In the genomic region with DNA sequence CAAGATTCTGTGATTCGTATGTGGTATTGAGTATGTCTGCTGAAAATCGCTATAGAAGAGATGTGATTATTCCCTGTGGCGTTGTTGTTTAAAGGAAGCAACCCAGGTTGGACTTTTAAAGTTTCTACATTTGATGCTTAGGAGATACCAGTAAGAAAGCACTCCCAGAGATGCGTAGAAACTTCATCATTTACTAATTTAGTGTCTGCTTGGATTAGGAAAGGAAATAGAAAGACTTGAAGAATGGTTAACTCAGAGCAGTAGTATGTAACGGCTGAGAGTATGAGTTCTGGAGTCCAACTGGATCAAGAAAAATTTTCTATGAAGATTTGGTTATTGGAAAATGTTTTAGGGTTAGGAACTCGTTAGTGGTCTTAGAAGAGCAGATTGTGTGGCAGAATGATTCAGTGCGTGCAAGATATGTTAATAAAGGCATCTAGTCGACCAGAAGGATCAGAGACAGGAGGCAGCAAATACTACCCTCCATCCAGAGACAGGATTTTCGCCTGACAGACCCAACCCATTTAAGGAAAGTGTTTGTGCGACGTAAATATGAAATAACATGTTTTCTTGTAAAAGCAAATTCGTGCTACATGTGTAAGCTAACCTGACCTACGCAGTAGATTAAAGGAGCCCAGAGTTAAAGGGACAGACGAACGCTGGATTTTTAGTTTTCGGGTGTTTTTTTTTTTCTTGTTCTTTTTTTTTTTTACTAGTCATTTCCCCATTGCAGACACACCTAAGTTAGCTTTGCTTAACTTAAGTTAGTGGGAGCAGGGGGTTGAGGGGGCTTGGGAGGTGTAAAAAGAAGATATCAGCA, we compare ENCODE assay signal across 8 mouse cellular contexts. TPM values are rescaled to one million over a fixed set of nuclear protein-coding genes. Genes with fewer than 3 reads are reported as not detected.
DNase-seq lines count a peak whose midpoint lies in the region; ATAC-seq and TF ChIP-seq lines count a peak whose summit lies in the region.

No protein-coding gene starts in this region.

- ATAC-seq in neural tube, embryonic 11.5 days (ENCODE audit: insufficient read depth, low FRiP score, low TSS enrichment), result no peak
- no peak for ATAC-seq in limb, embryonic 12.5 days (ENCODE audit: insufficient number of reproducible peaks, insufficient read depth, low FRiP score, low TSS enrichment, low read depth)
- no peak for ATAC-seq in stomach, embryonic 15.5 days (ENCODE audit: insufficient read depth, low FRiP score, low read depth)
- ATAC-seq in activated CD4-positive, CD25-positive, alpha-beta regulatory T cell, adult 4 months, result no peak
- ATAC-seq in megakaryocyte-erythroid progenitor cell, adult 5-6 weeks (replicated peaks; ENCODE audit: low FRiP score, low TSS enrichment, poor library complexity, severe bottlenecking), result no peak

- DNase-seq in neural tube, embryonic 11.5 days (ENCODE audit: low spot score), result no peak
- no peak for DNase-seq in neural tube, embryonic 10.5 days (ENCODE audit: extremely low spot score, low spot score)
- DNase-seq in lung, postnatal 4 days, result no peak

- H3K9me3 ChIP-seq in neural tube, embryonic 11.5 days (ENCODE audit: control insufficient read depth, low read length), result no peaks in the 10 kb centered on the region
- H3K9me3 ChIP-seq in limb, embryonic 12.5 days, result peaks cover 12% of the 10 kb centered on the region
- no peaks in the 10 kb centered on the region for H3K9me3 ChIP-seq in stomach, embryonic 15.5 days

- peak overlapping the region; percentile 86 for H3K9ac ChIP-seq in neural tube, embryonic 11.5 days (ENCODE audit: low read length)
- H3K9ac ChIP-seq in limb, embryonic 12.5 days (replicated peaks), result peak overlapping the region; percentile 88
- peak overlapping the region; percentile 54; the same call in 1 of the 2 replicates for H3K9ac ChIP-seq in stomach, embryonic 15.5 days

- H3K4me3 ChIP-seq in neural tube, embryonic 11.5 days (ENCODE audit: low read depth, low read length), result peak overlapping the region; percentile 66
- H3K4me3 ChIP-seq in embryonic fibroblast, embryonic 13.5 days (ENCODE audit: insufficient read depth, low read length), result peak overlapping the region; percentile 63
- peak overlapping the region; percentile 66 for H3K4me3 ChIP-seq in limb, embryonic 12.5 days (replicated peaks)
- peak overlapping the region; percentile 67 for H3K4me3 ChIP-seq in stomach, embryonic 15.5 days (replicated peaks)

- H3K4me1 ChIP-seq in neural tube, embryonic 11.5 days (ENCODE audit: control insufficient read depth, insufficient read depth, low read length), result peaks cover 8% of the 10 kb centered on the region
- peaks cover 2% of the 10 kb centered on the region for H3K4me1 ChIP-seq in embryonic fibroblast, embryonic 13.5 days (ENCODE audit: control insufficient read depth, insufficient read depth, low read length)
- H3K4me1 ChIP-seq in limb, embryonic 12.5 days (replicated peaks), result peaks cover 18% of the 10 kb centered on the region
- peaks cover 14% of the 10 kb centered on the region for H3K4me1 ChIP-seq in stomach, embryonic 15.5 days

- TF ChIP-seq POLR2A in embryonic fibroblast, embryonic 13.5 days (IDR thresholded peaks at IDR 0.05; ENCODE audit: low read depth, low read length), result no peak

- no peak for TF ChIP-seq CTCF in embryonic fibroblast, embryonic 13.5 days (IDR thresholded peaks at IDR 0.05; ENCODE audit: borderline replicate concordance, insufficient read depth, low read length)

- peak overlapping the region; percentile 91 for H3K4me2 ChIP-seq in neural tube, embryonic 11.5 days (ENCODE audit: low read depth)
- peak overlapping the region; percentile 89 for H3K4me2 ChIP-seq in limb, embryonic 12.5 days
- H3K4me2 ChIP-seq in stomach, embryonic 15.5 days, result peak overlapping the region; percentile 79

- 76% methylated on average over 16 of the region's 16 CpGs for WGBS in neural tube, embryonic 11.5 days
- WGBS in limb, embryonic 12.5 days, result 75% methylated on average over 16 of the region's 16 CpGs
- WGBS in stomach, embryonic 15.5 days, result 63% methylated on average over 16 of the region's 16 CpGs

- H3K27ac ChIP-seq in neural tube, embryonic 11.5 days (ENCODE audit: low read depth, low read length), result peak overlapping the region; percentile 97
- peak overlapping the region; percentile 79; the same call in 1 of the 2 replicates for H3K27ac ChIP-seq in embryonic fibroblast, embryonic 13.5 days (ENCODE audit: insufficient read depth, low read length)
- peak overlapping the region; percentile 98 for H3K27ac ChIP-seq in limb, embryonic 12.5 days
- peak overlapping the region; percentile 98 for H3K27ac ChIP-seq in stomach, embryonic 15.5 days

- H3K27me3 ChIP-seq in neural tube, embryonic 11.5 days (ENCODE audit: control insufficient read depth, insufficient read depth, low read length), result no peaks in the 10 kb centered on the region
- H3K27me3 ChIP-seq in limb, embryonic 12.5 days, result no peaks in the 10 kb centered on the region
- H3K27me3 ChIP-seq in stomach, embryonic 15.5 days (replicated peaks), result no peaks in the 10 kb centered on the region

- H3K36me3 ChIP-seq in neural tube, embryonic 11.5 days (ENCODE audit: control insufficient read depth, insufficient read depth, low read length), result peaks cover 4% of the 10 kb centered on the region; the same call in 1 of the 2 replicates
- peaks cover 50% of the 10 kb centered on the region for H3K36me3 ChIP-seq in limb, embryonic 12.5 days
- peaks cover 21% of the 10 kb centered on the region; the same call in 1 of the 2 replicates for H3K36me3 ChIP-seq in stomach, embryonic 15.5 days

RNA-seq across cellular contexts. Expression of gene Lcmt2, which starts 1.0 kb away (rescaled TPM):
- 22.9 and 23.2 TPM in 2 replicates for polyA plus RNA-seq in neural tube, embryonic 11.5 days (2014; fragmentation: Nextera tagmentation; extraction: Ambion mirVana)
- 4.4 and 5.5 TPM in 2 replicates for polyA plus RNA-seq in embryonic fibroblast, embryonic 13.5 days (2011; ENCODE audit: insufficient read length, low read depth, missing spikeins)
- 22.9 and 23.4 TPM in 2 replicates for polyA plus RNA-seq in limb, embryonic 12.5 days (2016; fragmentation: Nextera tagmentation; extraction: Ambion mirVana)
- 20.1 and 23.1 TPM in 2 replicates for polyA plus RNA-seq in stomach, embryonic 15.5 days (2015; fragmentation: Nextera tagmentation; extraction: Ambion mirVana)
- 1 to 10 TPM; 4.1 to 6.3 TPM for polyA plus RNA-seq in activated CD4-positive, CD25-positive, alpha-beta regulatory T cell, adult 4 months (2017; shearing (Covaris generic))
- total RNA-seq in megakaryocyte-erythroid progenitor cell, adult 5-6 weeks (2014; fragmentation: Nextera tagmentation), result 7.8 and 9.7 TPM in 2 replicates
- 8.7 and 8.8 TPM in 2 replicates for total RNA-seq in megakaryocyte-erythroid progenitor cell, adult 5-6 weeks (2017)

RNA-seq across cellular contexts. Expression of gene Adal, which starts 1.2 kb away (rescaled TPM):
- 33.6 and 35.6 TPM in 2 replicates for polyA plus RNA-seq in neural tube, embryonic 11.5 days (2014; fragmentation: Nextera tagmentation; extraction: Ambion mirVana)
- polyA plus RNA-seq in embryonic fibroblast, embryonic 13.5 days (2011; ENCODE audit: insufficient read length, low read depth, missing spikeins), result 7.2 and 10.0 TPM in 2 replicates
- polyA plus RNA-seq in limb, embryonic 12.5 days (2016; fragmentation: Nextera tagmentation; extraction: Ambion mirVana), result 22.7 and 22.9 TPM in 2 replicates
- 19.1 and 19.5 TPM in 2 replicates for polyA plus RNA-seq in stomach, embryonic 15.5 days (2015; fragmentation: Nextera tagmentation; extraction: Ambion mirVana)
- 10 to 100 TPM; 20.4 to 22.6 TPM for polyA plus RNA-seq in activated CD4-positive, CD25-positive, alpha-beta regulatory T cell, adult 4 months (2017; shearing (Covaris generic))
- total RNA-seq in megakaryocyte-erythroid progenitor cell, adult 5-6 weeks (2014; fragmentation: Nextera tagmentation), result 12.9 and 15.8 TPM in 2 replicates
- 11.0 and 13.1 TPM in 2 replicates for total RNA-seq in megakaryocyte-erythroid progenitor cell, adult 5-6 weeks (2017)

RNA-seq across cellular contexts. Expression of gene Tubgcp4, which starts 29.0 kb away (rescaled TPM):
- 59.2 and 60.7 TPM in 2 replicates for polyA plus RNA-seq in neural tube, embryonic 11.5 days (2014; fragmentation: Nextera tagmentation; extraction: Ambion mirVana)
- 41.5 and 48.2 TPM in 2 replicates for polyA plus RNA-seq in embryonic fibroblast, embryonic 13.5 days (2011; ENCODE audit: insufficient read length, low read depth, missing spikeins)
- 75.6 and 84.2 TPM in 2 replicates for polyA plus RNA-seq in limb, embryonic 12.5 days (2016; fragmentation: Nextera tagmentation; extraction: Ambion mirVana)
- 50.5 and 51.0 TPM in 2 replicates for polyA plus RNA-seq in stomach, embryonic 15.5 days (2015; fragmentation: Nextera tagmentation; extraction: Ambion mirVana)
- 10 to 100 TPM; 67.7 to 89.4 TPM for polyA plus RNA-seq in activated CD4-positive, CD25-positive, alpha-beta regulatory T cell, adult 4 months (2017; shearing (Covaris generic))
- 62.8 and 83.6 TPM in 2 replicates for total RNA-seq in megakaryocyte-erythroid progenitor cell, adult 5-6 weeks (2014; fragmentation: Nextera tagmentation)
- total RNA-seq in megakaryocyte-erythroid progenitor cell, adult 5-6 weeks (2017), result 35.4 and 38.5 TPM in 2 replicates

RNA-seq across cellular contexts. Expression of gene Zscan29, which starts 29.5 kb away (rescaled TPM):
- polyA plus RNA-seq in neural tube, embryonic 11.5 days (2014; fragmentation: Nextera tagmentation; extraction: Ambion mirVana), result 14.6 and 15.0 TPM in 2 replicates
- polyA plus RNA-seq in embryonic fibroblast, embryonic 13.5 days (2011; ENCODE audit: insufficient read length, low read depth, missing spikeins), result 10.3 and 10.8 TPM in 2 replicates
- polyA plus RNA-seq in limb, embryonic 12.5 days (2016; fragmentation: Nextera tagmentation; extraction: Ambion mirVana), result 11.3 and 12.8 TPM in 2 replicates
- 8.6 and 9.7 TPM in 2 replicates for polyA plus RNA-seq in stomach, embryonic 15.5 days (2015; fragmentation: Nextera tagmentation; extraction: Ambion mirVana)
- polyA plus RNA-seq in activated CD4-positive, CD25-positive, alpha-beta regulatory T cell, adult 4 months (2017; shearing (Covaris generic)), result 10 to 100 TPM; 26.5 to 33.9 TPM
- total RNA-seq in megakaryocyte-erythroid progenitor cell, adult 5-6 weeks (2014; fragmentation: Nextera tagmentation), result 15.0 and 16.4 TPM in 2 replicates
- total RNA-seq in megakaryocyte-erythroid progenitor cell, adult 5-6 weeks (2017), result 12.6 and 12.8 TPM in 2 replicates

RNA-seq across cellular contexts. Expression of gene Tgm7, which starts 31.8 kb away (rescaled TPM):
- not detected in 2 replicates for polyA plus RNA-seq in neural tube, embryonic 11.5 days (2014; fragmentation: Nextera tagmentation; extraction: Ambion mirVana)
- not detected in 2 replicates for polyA plus RNA-seq in embryonic fibroblast, embryonic 13.5 days (2011; ENCODE audit: insufficient read length, low read depth, missing spikeins)
- polyA plus RNA-seq in limb, embryonic 12.5 days (2016; fragmentation: Nextera tagmentation; extraction: Ambion mirVana), result not detected in 2 replicates
- polyA plus RNA-seq in stomach, embryonic 15.5 days (2015; fragmentation: Nextera tagmentation; extraction: Ambion mirVana), result 0.40 and 0.52 TPM in 2 replicates
- under 1 TPM in 1 of 2 experiments, not detected in 1; 0.41 TPM for polyA plus RNA-seq in activated CD4-positive, CD25-positive, alpha-beta regulatory T cell, adult 4 months (2017; shearing (Covaris generic))
- total RNA-seq in megakaryocyte-erythroid progenitor cell, adult 5-6 weeks (2014; fragmentation: Nextera tagmentation), result not detected in 2 replicates
- not detected in 2 replicates for total RNA-seq in megakaryocyte-erythroid progenitor cell, adult 5-6 weeks (2017)
